Mouse (Mus musculus): ENCODE data around the gene Supt16.

- TF ChIP-seq CTCF (IDR thresholded peaks at IDR 0.05; ENCODE audit: low read depth) (no peak), EP300 (optimal IDR thresholded peaks at IDR 0.05) (no peak)
These were observed 63.6 kb downstream of the Supt16 start for GRCm38 (mm10) chr14:52133584-52133983.
